ENCODE assay signal across 7 mouse cellular contexts in genomic region chr17:34604061-34604508, GRCm38 (mm10). TPM values are rescaled to one million over a fixed set of nuclear protein-coding genes. Genes with fewer than 3 reads are reported as not detected.
DNase-seq lines count a peak whose midpoint lies in the region; ATAC-seq lines count a peak whose summit lies in the region.

Agpat1 (plus strand) TSS chr17:34604262.

- peaks cover 41% of the 10 kb centered on the region for H3K4me1 ChIP-seq in embryonic facial prominence, embryonic 13.5 days
- peaks cover 49% of the 10 kb centered on the region for H3K4me1 ChIP-seq in limb, embryonic 10.5 days
- peaks cover 49% of the 10 kb centered on the region for H3K4me1 ChIP-seq in midbrain, embryonic 12.5 days

- H3K4me2 ChIP-seq in embryonic facial prominence, embryonic 13.5 days: peak within 1 kb of the TSS; percentile 95
- H3K4me2 ChIP-seq in midbrain, embryonic 12.5 days (replicated peaks): peak within 1 kb of the TSS; percentile 99

- peak within 1 kb of the TSS; percentile 90 for H3K4me3 ChIP-seq in embryonic facial prominence, embryonic 13.5 days
- H3K4me3 ChIP-seq in limb, embryonic 10.5 days: peak within 1 kb of the TSS; percentile 98
- H3K4me3 ChIP-seq in midbrain, embryonic 12.5 days: peak within 1 kb of the TSS; percentile 99

- under 1% methylated on average over 35 of the region's 35 CpGs for WGBS in embryonic facial prominence, embryonic 13.5 days
- WGBS in limb, embryonic 10.5 days: 0% methylated on average over 35 of the region's 35 CpGs
- WGBS in midbrain, embryonic 12.5 days: 1% methylated on average over 32 of the region's 35 CpGs

- no peaks in the 10 kb centered on the region for H3K27me3 ChIP-seq in embryonic facial prominence, embryonic 13.5 days
- no peaks in the 10 kb centered on the region for H3K27me3 ChIP-seq in limb, embryonic 10.5 days (ENCODE audit: low read depth, poor library complexity, severe bottlenecking)
- no peaks in the 10 kb centered on the region for H3K27me3 ChIP-seq in midbrain, embryonic 12.5 days

- peak within 1 kb of the TSS; percentile 89 for H3K27ac ChIP-seq in embryonic facial prominence, embryonic 13.5 days
- peak within 1 kb of the TSS; percentile 95 for H3K27ac ChIP-seq in limb, embryonic 10.5 days
- H3K27ac ChIP-seq in midbrain, embryonic 12.5 days (replicated peaks): peak within 1 kb of the TSS; percentile 94

- H3K9me3 ChIP-seq in embryonic facial prominence, embryonic 13.5 days: no peaks in the 10 kb centered on the region
- H3K9me3 ChIP-seq in limb, embryonic 10.5 days (replicated peaks): no peaks in the 10 kb centered on the region
- H3K9me3 ChIP-seq in midbrain, embryonic 12.5 days: no peaks in the 10 kb centered on the region

- peaks cover 30% of the 10 kb centered on the region for H3K36me3 ChIP-seq in embryonic facial prominence, embryonic 13.5 days
- H3K36me3 ChIP-seq in limb, embryonic 10.5 days: peaks cover 42% of the 10 kb centered on the region
- peaks cover 28% of the 10 kb centered on the region for H3K36me3 ChIP-seq in midbrain, embryonic 12.5 days

- peak; percentile 98 for DNase-seq in adrenal gland, postnatal 25 days
- DNase-seq in heart, adult 18-20 months: peak; percentile 98 to 100
- DNase-seq in kidney, adult 18-20 months: peak; percentile 97
- peak; percentile 99 for DNase-seq in limb, embryonic 10.5 days (ENCODE audit: low spot score)
- peak; percentile 100 for DNase-seq in skeletal muscle tissue, adult 2 months (ENCODE audit: low read depth, low spot score)

- H3K9ac ChIP-seq in embryonic facial prominence, embryonic 13.5 days: peak within 1 kb of the TSS; percentile 92
- peak within 1 kb of the TSS; percentile 99 for H3K9ac ChIP-seq in midbrain, embryonic 12.5 days (replicated peaks)

- ATAC-seq in embryonic facial prominence, embryonic 13.5 days (ENCODE audit: insufficient number of reproducible peaks, insufficient read depth, low FRiP score, low TSS enrichment, low read depth): peak; percentile 84
- peak; percentile 88 for ATAC-seq in midbrain, embryonic 12.5 days (ENCODE audit: low FRiP score, low read depth)

RNA-seq across cellular contexts. Expression of gene Agpat1, which starts in this region (rescaled TPM):
- total RNA-seq in adrenal gland, postnatal 25 days (2021): 105 and 122 TPM in 2 replicates
- polyA plus RNA-seq in embryonic facial prominence, embryonic 13.5 days (2015; fragmentation: Nextera tagmentation; extraction: Ambion mirVana): 50.7 and 57.5 TPM in 2 replicates
- total RNA-seq in heart, adult 18-20 months (2021): 10 to 100 TPM; 67.9 to 72.4 TPM
- polyA plus RNA-seq in limb, embryonic 10.5 days (2016; fragmentation: Nextera tagmentation; extraction: Ambion mirVana): 51.0 and 55.6 TPM in 2 replicates
- 82.8 and 86.2 TPM in 2 replicates for polyA plus RNA-seq in midbrain, embryonic 12.5 days (2016; fragmentation: Nextera tagmentation; extraction: Ambion mirVana)

Comparison
In these comparisons a context has a peak if more than half of its experiments do, and no peak if none do; other contexts are left out.
1. Peak in every context shown above with its lines: DNase-seq, ATAC-seq, H3K4me3 ChIP-seq and H3K27ac ChIP-seq.